Mouse (Mus musculus) ES-Bruce4 (cell line): ENCODE data around the gene Kng1.
A peak's percentile ranks its signal among the peaks of the same experiment; 100 is the strongest.

Source experiments
- CTCF ChIP-seq: IDR thresholded peaks from one replicate; pipeline ENCODE4 v1.8.1; 2011; ENCODE audit warnings: low read depth, low read length
- EP300 ChIP-seq: IDR thresholded peaks from 2 replicates; pipeline ENCODE4 v1.6.1; 2011; ENCODE audit warnings: low read depth, low read length; ENCODE audit not compliant: insufficient read depth
- POLR2A ChIP-seq: IDR thresholded peaks from one replicate; pipeline ENCODE4 v1.8.1; 2011; ENCODE audit warnings: low read length; ENCODE audit not compliant: insufficient read depth

DNA sequence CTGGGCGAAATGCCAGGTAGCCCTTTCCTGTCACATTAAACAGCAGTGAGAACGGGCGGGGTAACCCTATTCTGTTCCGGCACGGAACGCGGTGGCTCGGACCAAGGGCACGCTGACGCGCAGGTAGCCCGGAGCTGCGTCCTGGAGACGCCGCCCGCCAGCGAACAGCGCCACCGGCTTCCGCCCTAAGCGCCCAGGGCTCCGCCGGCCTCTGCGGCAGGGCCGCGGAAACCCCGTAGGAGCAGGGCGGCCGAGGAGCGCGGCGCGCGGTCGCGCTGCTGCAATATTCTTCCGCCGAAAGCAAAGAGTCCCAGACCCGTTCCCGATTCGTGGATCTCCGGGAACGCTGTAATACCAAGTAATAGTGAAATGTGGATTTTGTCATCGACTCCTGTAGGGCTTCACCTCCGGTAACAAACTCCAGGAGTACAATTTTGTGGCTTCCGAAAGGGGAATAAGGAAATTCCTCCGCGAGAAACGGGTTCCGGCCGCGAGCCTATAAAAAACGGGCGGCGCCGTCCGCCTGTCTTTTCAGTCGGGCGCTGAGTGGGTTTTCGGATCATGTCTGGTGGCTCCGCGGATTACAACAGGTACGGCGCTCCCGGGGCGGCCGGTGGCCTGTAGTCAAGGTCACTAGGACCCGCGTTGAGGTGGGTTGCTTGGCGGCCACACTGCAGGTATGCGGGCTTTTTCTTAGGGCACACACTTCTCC, 49.7 kb downstream of the Kng1 start, which contains the start of gene Eif4a2:
- TF ChIP-seq EP300 (peak; percentile 74), CTCF (no peak), POLR2A (peak; percentile 62)
